Mouse (Mus musculus): ENCODE data around the gene Nfix. TPM values are rescaled to one million over a fixed set of nuclear protein-coding genes. Genes with fewer than 3 reads are reported as not detected.
"Not testable (repeated sequence)": the region's sequence is repeated elsewhere in the genome, so short reads cannot be mapped to it uniquely, and the experiment has no call there.

The Nfix gene
- polyA plus RNA-seq, 1 experiment from 2014 or later: 48.0 TPM

DNA sequence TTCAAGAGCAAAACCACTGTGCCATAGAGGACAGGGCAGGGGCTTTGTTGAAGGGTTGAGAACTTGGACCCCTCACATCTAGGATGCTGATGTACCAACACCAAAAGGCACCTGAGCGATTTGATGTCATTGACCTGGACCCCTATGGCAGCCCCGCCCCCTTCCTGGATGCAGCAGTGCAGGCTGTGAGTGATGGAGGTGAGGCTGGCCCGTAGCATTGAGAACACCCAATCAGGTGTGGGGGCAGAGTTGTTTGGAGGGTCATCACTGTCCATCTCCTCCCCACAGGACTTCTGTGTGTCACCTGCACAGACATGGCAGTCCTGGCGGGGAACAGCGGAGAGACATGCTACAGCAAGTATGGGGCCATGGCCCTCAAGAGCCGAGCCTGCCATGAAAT lies 105.0 kb downstream of the Nfix start:
- 86% methylated on average over 6 of the region's 6 CpGs for WGBS
- Histone ChIP-seq H3K9ac (no peak overlapping the region), H3K36me3 (peaks cover 78% of the 10 kb centered on the region)

GRCm38 (mm10) chr8:84693332-84693731 lies 106.8 kb downstream of the Nfix start:
- Histone ChIP-seq H3K9me3 (no peaks in the 10 kb centered on the region), H3K27me3 (no peaks in the 10 kb centered on the region), H3K27ac (no peak overlapping the region), H3K9ac (no peak overlapping the region), H3K4me1 (peaks cover 17% of the 10 kb centered on the region), H3K36me3 (peaks cover 64% of the 10 kb centered on the region), H3K4me3 (no peak overlapping the region), H3K4me2 (replicated peaks) (no peak overlapping the region)
- 66% methylated on average over 4 of the region's 4 CpGs for WGBS
- ATAC-seq (ENCODE audit: low FRiP score, low read depth): no peak

More for the DNA sequence above, 105.0 kb downstream of the Nfix start:
- no peaks in the 10 kb centered on the region for H3K9me3 ChIP-seq
- peaks cover 9% of the 10 kb centered on the region for H3K4me1 ChIP-seq
- H3K4me2 ChIP-seq (replicated peaks): no peak overlapping the region
- no peak overlapping the region for H3K4me3 ChIP-seq
- H3K27me3 ChIP-seq: no peaks in the 10 kb centered on the region
- ATAC-seq (ENCODE audit: low FRiP score, low read depth): no peak
- H3K27ac ChIP-seq: no peak overlapping the region

DNA sequence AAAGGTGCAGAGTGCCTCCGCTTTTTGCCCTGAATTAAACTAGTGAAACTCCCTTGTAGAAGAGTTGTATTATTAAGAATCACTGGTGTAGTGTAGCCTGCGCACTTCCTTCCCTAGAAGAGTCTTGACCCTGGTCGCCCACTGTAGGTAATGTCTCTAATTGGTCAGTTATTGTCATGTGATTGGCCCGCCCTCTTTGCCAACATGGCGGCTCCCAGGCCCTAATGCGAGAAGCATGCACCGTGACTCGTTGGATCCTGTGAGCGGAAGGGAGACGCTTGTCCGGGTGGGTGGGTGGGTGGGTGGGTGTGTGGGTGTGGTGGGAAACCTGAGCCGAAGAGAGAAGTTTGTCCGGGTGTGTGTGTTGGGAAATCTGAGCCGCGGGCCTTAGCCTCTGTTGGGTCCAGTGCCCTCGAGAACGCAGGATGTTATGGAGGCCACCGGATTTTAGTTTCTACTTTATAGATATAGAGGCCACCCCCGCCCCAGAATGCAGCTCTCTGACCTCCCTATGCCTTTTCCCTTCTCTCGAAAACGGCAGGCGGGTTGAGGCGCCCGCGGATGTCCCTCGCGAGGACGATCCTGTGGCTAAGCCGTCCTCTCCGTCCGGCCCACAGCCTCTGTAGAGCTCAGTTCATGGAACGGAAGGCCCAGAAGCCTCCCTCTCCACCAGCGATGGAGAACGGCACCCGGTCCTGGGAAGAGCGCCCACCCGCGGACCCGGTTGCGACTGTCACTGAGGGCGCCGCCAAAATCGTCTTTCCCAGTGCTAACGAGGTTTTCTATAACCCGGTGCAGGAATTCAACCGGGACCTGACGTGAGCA lies 110.8 kb downstream of the Nfix start:
- peak overlapping the region; percentile 91 for H3K4me3 ChIP-seq
- no peaks in the 10 kb centered on the region for H3K27me3 ChIP-seq
- H3K9ac ChIP-seq: peak overlapping the region; percentile 85
- WGBS: under 1% methylated on average over 47 of the region's 47 CpGs
- H3K9me3 ChIP-seq: no peaks in the 10 kb centered on the region
- peak; percentile 91 for ATAC-seq (ENCODE audit: low FRiP score, low read depth)
- peak overlapping the region; percentile 90 for H3K4me2 ChIP-seq (replicated peaks)
- peak overlapping the region; percentile 81 for H3K27ac ChIP-seq
- H3K4me1 ChIP-seq: peaks cover 45% of the 10 kb centered on the region
- H3K36me3 ChIP-seq: peaks cover 29% of the 10 kb centered on the region

DNA sequence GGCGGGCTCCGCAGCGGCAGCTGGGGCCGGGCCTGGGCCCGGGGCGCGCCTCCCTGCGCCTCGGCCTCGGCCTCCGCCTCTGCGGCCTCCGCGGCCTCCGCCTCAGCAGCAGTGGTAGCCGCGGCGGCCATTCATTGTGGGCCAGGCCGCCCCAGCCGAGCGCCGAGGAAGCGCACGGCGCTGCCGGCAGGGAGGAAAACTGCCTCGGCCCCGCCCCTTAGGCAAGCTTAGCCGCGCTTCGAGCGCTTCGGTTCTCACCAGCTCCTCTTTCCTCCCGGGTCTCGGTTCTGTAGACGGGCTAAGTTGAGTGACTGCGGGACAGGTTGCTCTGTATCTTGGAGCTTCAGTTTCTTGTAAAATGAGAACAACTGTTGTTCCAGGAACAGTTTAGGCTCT lies 112.4 kb downstream of the Nfix start, which contains the start of gene Nacc1:
Nacc1 (minus strand) TSS at position 158 of the 396 bp plus-strand sequence.
- peak within 1 kb of the TSS; percentile 94 for H3K27ac ChIP-seq
- peak; percentile 79 for ATAC-seq (ENCODE audit: low FRiP score, low read depth)
- peaks cover 45% of the 10 kb centered on the region for H3K4me1 ChIP-seq
- no peaks in the 10 kb centered on the region for H3K9me3 ChIP-seq
- peak within 1 kb of the TSS; percentile 100 for H3K9ac ChIP-seq
- H3K27me3 ChIP-seq: no peaks in the 10 kb centered on the region
- WGBS: under 1% methylated on average over 37 of the region's 37 CpGs
- peak within 1 kb of the TSS; percentile 90 for H3K4me2 ChIP-seq (replicated peaks)
- H3K36me3 ChIP-seq: peaks cover 27% of the 10 kb centered on the region
- peak within 1 kb of the TSS; percentile 100 for H3K4me3 ChIP-seq

DNA sequence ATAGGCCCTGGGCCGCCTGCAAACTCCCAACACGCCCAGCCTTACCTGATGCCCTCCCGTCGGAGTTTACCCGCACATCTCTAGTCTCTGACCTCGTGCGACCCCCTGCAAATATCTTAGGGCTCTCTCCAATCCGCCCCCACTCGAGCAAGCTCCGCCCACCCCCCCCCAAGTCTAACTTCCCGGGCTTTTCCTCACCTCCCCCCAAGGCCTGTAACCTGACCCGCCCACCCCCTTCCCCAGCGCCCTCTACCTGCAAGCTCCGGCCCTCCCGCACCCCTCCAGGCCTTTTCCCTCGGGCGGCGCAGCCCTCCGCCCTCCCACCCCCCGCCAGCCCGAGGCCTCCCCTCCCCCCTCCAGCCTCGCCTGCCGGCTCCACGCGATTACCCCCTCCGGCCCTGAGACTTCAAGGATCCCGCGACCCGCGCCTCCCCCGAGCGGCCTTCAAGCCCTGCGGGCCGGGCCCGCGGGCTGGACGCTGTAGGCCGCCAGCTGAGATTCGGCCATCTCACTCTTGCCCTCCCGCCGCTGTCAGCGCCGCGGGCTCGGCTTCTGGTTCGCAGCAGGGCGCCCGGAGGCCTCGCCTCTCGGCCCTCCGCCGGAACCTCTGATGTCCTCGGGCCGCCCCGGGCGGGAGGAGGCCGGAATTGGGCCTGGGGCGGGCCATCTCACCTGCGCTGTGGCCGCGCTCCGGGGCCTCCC lies 113.0 kb downstream of the Nfix start:
- Histone ChIP-seq H3K27ac (peak overlapping the region; percentile 94), H3K4me1 (peaks cover 45% of the 10 kb centered on the region), H3K36me3 (peaks cover 27% of the 10 kb centered on the region), H3K4me3 (peak overlapping the region; percentile 100), H3K27me3 (no peaks in the 10 kb centered on the region), H3K9me3 (no peaks in the 10 kb centered on the region), H3K4me2 (replicated peaks) (peak overlapping the region; percentile 90), H3K9ac (peak overlapping the region; percentile 100)
- under 1% methylated on average over 61 of the region's 62 CpGs for WGBS
- peak; percentile 34 for ATAC-seq (ENCODE audit: low FRiP score, low read depth)

- Histone ChIP-seq H3K9ac (peak within 1 kb of the TSS; percentile 100), H3K4me2 (replicated peaks) (peak within 1 kb of the TSS; percentile 90), H3K27ac (peak within 1 kb of the TSS; percentile 94), H3K27me3 (no peaks in the 10 kb centered on the region), H3K36me3 (peaks cover 27% of the 10 kb centered on the region), H3K4me3 (peak within 1 kb of the TSS; percentile 100), H3K9me3 (no peaks in the 10 kb centered on the region), H3K4me1 (peaks cover 45% of the 10 kb centered on the region)
- ATAC-seq (ENCODE audit: low FRiP score, low read depth): no peak
- WGBS: 11% methylated on average over 20 of the region's 20 CpGs
These were observed 113.7 kb downstream of the Nfix start, which contains the start of gene Trmt1 for GRCm38 (mm10) chr8:84686191-84687002. Gene Trmt1 (plus strand): TSS chr8:84686307.

DNA sequence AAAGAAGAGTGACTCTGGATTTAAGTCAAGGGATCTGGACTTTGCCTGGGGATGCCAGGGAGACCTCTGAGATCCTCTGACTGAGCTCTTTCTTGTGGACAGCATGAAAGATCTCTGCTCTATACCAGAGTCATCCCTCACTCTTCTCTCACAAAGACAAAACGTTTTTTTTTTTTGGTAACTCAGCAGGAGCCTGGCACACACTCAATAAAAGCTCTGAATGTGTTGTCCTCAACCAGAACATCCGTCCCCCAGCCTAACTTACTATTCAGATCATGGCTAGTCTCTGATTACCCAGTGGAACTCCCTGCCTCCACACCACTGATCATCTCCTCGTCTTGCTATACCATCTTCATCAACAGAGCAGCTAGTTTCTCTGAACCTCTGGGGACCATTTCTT lies 115.6 kb downstream of the Nfix start:
- no peaks in the 10 kb centered on the region for H3K27me3 ChIP-seq
- WGBS: 63% methylated on average over 3 of the region's 3 CpGs
- no peak overlapping the region for H3K4me3 ChIP-seq
- ATAC-seq (ENCODE audit: low FRiP score, low read depth): no peak
- peaks cover 25% of the 10 kb centered on the region for H3K36me3 ChIP-seq
- H3K9ac ChIP-seq: no peak overlapping the region
- H3K4me1 ChIP-seq: peaks cover 34% of the 10 kb centered on the region
- no peaks in the 10 kb centered on the region for H3K9me3 ChIP-seq
- no peak overlapping the region for H3K4me2 ChIP-seq (replicated peaks)
- no peak overlapping the region for H3K27ac ChIP-seq

GRCm38 (mm10) chr8:84682257-84682656 lies 117.9 kb downstream of the Nfix start:
- Histone ChIP-seq H3K9me3 (no peaks in the 10 kb centered on the region), H3K4me2 (replicated peaks) (no peak overlapping the region), H3K36me3 (peaks cover 27% of the 10 kb centered on the region), H3K4me1 (peaks cover 23% of the 10 kb centered on the region), H3K27me3 (no peaks in the 10 kb centered on the region), H3K27ac (no peak overlapping the region), H3K4me3 (no peak overlapping the region), H3K9ac (no peak overlapping the region)
- no peak for ATAC-seq (ENCODE audit: low FRiP score, low read depth)
- 83% methylated on average over 2 of the region's 2 CpGs for WGBS

- peaks cover 20% of the 10 kb centered on the region for H3K4me1 ChIP-seq
- H3K27me3 ChIP-seq: no peaks in the 10 kb centered on the region
- H3K9ac ChIP-seq: no peak overlapping the region
- 86% methylated on average over 2 of the region's 2 CpGs for WGBS
- ATAC-seq (ENCODE audit: low FRiP score, low read depth): no peak
- H3K4me2 ChIP-seq (replicated peaks): no peak overlapping the region
- peaks cover 34% of the 10 kb centered on the region for H3K36me3 ChIP-seq
- H3K9me3 ChIP-seq: no peaks in the 10 kb centered on the region
- no peak overlapping the region for H3K27ac ChIP-seq
- H3K4me3 ChIP-seq: no peak overlapping the region
These were observed 118.7 kb downstream of the Nfix start for GRCm38 (mm10) chr8:84681476-84681875.

DNA sequence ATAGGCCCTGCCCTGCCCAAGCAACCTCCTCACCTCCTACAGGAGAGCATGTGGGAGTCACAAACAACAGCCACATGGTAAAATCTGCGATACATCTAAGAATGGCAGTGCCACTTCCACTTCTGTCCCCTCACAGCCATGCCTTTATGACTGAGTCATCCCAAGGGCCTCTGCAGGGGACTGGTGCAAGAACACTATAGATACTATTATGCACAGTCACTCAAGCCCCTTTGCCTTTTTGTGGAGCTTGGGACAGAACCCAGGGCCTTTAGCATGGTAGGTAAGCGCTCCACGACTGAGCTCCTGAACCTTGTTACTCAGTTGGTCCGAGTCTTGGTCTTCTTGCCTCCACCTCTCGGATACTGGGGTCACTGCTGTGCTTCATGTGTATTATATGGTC lies 122.8 kb downstream of the Nfix start:
- no peak for ATAC-seq (ENCODE audit: low FRiP score, low read depth)
- 90% methylated on average over 5 of the region's 5 CpGs for WGBS

DNA sequence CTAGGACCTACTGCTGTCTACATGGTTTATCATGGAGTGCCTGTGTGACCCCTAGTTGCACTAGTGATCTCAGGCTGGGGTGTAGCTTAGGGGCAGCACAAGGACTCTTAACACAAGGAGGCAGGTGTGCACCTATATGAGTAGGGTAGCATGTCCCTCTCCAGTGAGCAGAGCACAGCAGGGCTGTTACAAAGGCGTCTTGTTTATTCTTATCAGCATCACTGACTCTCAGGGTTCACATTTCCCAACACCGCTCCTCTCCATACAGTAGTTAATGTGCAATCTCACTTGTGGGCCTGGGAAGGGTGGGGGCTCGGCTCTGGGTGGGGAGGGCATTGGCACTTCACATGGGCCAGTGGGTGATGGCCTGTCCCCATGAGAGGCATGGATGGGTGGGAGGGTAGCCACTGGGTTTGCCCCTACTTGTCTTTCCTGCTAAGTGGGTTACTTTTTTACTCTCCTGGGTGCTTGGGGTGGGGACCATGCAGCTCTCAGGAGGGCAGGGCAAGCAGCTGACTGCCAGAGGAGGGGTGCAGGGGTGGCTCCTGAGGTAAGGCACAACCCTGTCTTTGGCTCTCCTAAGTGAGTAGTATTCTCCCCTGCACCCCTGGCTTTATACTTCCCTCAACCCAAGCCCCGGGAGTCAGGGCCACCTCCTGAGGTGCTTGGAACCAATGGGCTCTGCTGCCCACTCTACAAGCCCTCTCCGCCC lies 129.7 kb downstream of the Nfix start:
- H3K9me3 ChIP-seq; H3K4me3 ChIP-seq; H3K4me1 ChIP-seq; H3K27me3 ChIP-seq; H3K4me2 ChIP-seq (replicated peaks); H3K9ac ChIP-seq; H3K27ac ChIP-seq; ATAC-seq (ENCODE audit: low FRiP score, low read depth): not testable (repeated sequence)
- 89% methylated on average over 5 of the region's 5 CpGs for WGBS
- peaks cover 72% of the 10 kb centered on the region for H3K36me3 ChIP-seq

More for the DNA sequence above, 122.8 kb downstream of the Nfix start:
- Histone ChIP-seq H3K27me3 (no peaks in the 10 kb centered on the region), H3K4me2 (replicated peaks) (no peak overlapping the region), H3K27ac (no peak overlapping the region), H3K4me3 (no peak overlapping the region), H3K4me1 (no peaks in the 10 kb centered on the region), H3K36me3 (peaks cover 60% of the 10 kb centered on the region), H3K9me3 (no peaks in the 10 kb centered on the region), H3K9ac (no peak overlapping the region)
